Mouse (Mus musculus) left cerebral cortex, adult 11 months (tissue): ENCODE results near the gene Klk8.

ENCODE experiments used
- DNase-seq: peaks from one replicate; pipeline ENCODE4 v3.0.0; 2022; ENCODE audit warnings: low spot score

Klk8 gene

GRCm38 (mm10) chr7:43791591-43791990 is 5.8 kb upstream of the Klk8 start, which contains the start of gene Klk9:
Gene Klk9 (plus strand): TSS chr7:43791891.
- DNase-seq: no peak

GRCm38 (mm10) chr7:43796355-43796754 is 1.0 kb upstream of the Klk8 start:
- DNase-seq: no peak

- DNase-seq: no peak
These were observed 576 bp downstream of the Klk8 start for GRCm38 (mm10) chr7:43797844-43798462.

- no peak for DNase-seq
These were observed 2.5 kb downstream of the Klk8 start for GRCm38 (mm10) chr7:43799876-43800275.

- DNase-seq: no peak
These were observed 13.6 kb downstream of the Klk8 start, which contains the start of gene Klk7 for GRCm38 (mm10) chr7:43810994-43811393. Gene Klk7 (plus strand): TSS chr7:43811294.

GRCm38 (mm10) chr7:43815211-43815610 is 17.8 kb downstream of the Klk8 start:
- DNase-seq: no peak

- DNase-seq: no peak
These were observed 19.4 kb downstream of the Klk8 start for GRCm38 (mm10) chr7:43816746-43817145.

- no peak for DNase-seq
These were observed 24.2 kb downstream of the Klk8 start for GRCm38 (mm10) chr7:43821581-43821980.

- no peak for DNase-seq
These were observed 26.8 kb downstream of the Klk8 start, which contains the start of gene Klk6 for GRCm38 (mm10) chr7:43824199-43824598. Gene Klk6 (plus strand): TSS chr7:43824499.

GRCm38 (mm10) chr7:43826056-43826455 is 28.7 kb downstream of the Klk8 start:
- no peak for DNase-seq

GRCm38 (mm10) chr7:43827706-43828105 is 30.3 kb downstream of the Klk8 start:
- no peak for DNase-seq

GRCm38 (mm10) chr7:43829006-43829405 is 31.6 kb downstream of the Klk8 start:
- DNase-seq: no peak

- no peak for DNase-seq
These were observed 44.3 kb downstream of the Klk8 start, which contains the start of gene Klk5 for GRCm38 (mm10) chr7:43841701-43842100. Gene Klk5 (plus strand): TSS chr7:43841971.

- DNase-seq: no peak
These were observed 46.4 kb downstream of the Klk8 start for GRCm38 (mm10) chr7:43843801-43844200.

- DNase-seq: no peak
These were observed 54.2 kb downstream of the Klk8 start for GRCm38 (mm10) chr7:43851616-43852015.
